ENCODE assay signal across 25 mouse cellular contexts in genomic region chr19:15053582-15054141, GRCm38 (mm10).
DNase-seq lines count a peak whose midpoint lies in the region; ATAC-seq and TF ChIP-seq lines count a peak whose summit lies in the region.
"Had no signal": no experiment of that assay in that cellular context is flagged by ENCODE, and none has a peak within 500 bp of the region (broad histone marks: within the 10 kb centered on the region; RNA-seq: fewer than 3 reads in every experiment).

No protein-coding gene starts in this region.

- WGBS in embryonic facial prominence, embryonic 10.5 days = 61% methylated on average over 3 of the region's 3 CpGs
- WGBS in forebrain, embryonic 14.5 days = 17% methylated on average over 3 of the region's 3 CpGs
- WGBS in heart, embryonic 12.5 days = 60% methylated on average over 3 of the region's 3 CpGs

- ATAC-seq in forebrain, embryonic 14.5 days = peak; percentile 76; the same call in 1 of the 2 replicates
- no peak for ATAC-seq in heart, embryonic 12.5 days (ENCODE audit: insufficient number of reproducible peaks, low FRiP score)
- ATAC-seq: intestine, postnatal 0 days had no signal

- no peak overlapping the region for H3K9ac ChIP-seq in forebrain, embryonic 14.5 days (ENCODE audit: low read length)
- no peak overlapping the region for H3K9ac ChIP-seq in heart, embryonic 12.5 days
- H3K9ac ChIP-seq: hindbrain, embryonic 13.5 days; limb, embryonic 13.5 days; lung, embryonic 15.5 days; stomach, embryonic 15.5 days had no signal

- H3K9me3 ChIP-seq in embryonic facial prominence, embryonic 10.5 days = no peaks in the 10 kb centered on the region
- no peaks in the 10 kb centered on the region for H3K9me3 ChIP-seq in forebrain, embryonic 14.5 days (replicated peaks; ENCODE audit: control insufficient read depth, low read length)
- no peaks in the 10 kb centered on the region for H3K9me3 ChIP-seq in heart, embryonic 12.5 days (replicated peaks)
- H3K9me3 ChIP-seq: heart, embryonic 10.5 days; hindbrain, embryonic 13.5 days; limb, embryonic 13.5 days; lung, embryonic 15.5 days; midbrain, embryonic 10.5 days; neural tube, embryonic 13.5 days; stomach, embryonic 15.5 days had no signal

- H3K27ac ChIP-seq in layer of hippocampus, adult 2 months = peak overlapping the region; percentile 55; the same call in 1 of the 2 replicates
- no peak overlapping the region for H3K27ac ChIP-seq in embryonic facial prominence, embryonic 10.5 days (replicated peaks)
- H3K27ac ChIP-seq in forebrain, embryonic 14.5 days (ENCODE audit: low read depth, low read length) = no peak overlapping the region
- H3K27ac ChIP-seq in heart, embryonic 12.5 days (ENCODE audit: poor library complexity, severe bottlenecking) = no peak overlapping the region
- H3K27ac ChIP-seq: heart, embryonic 10.5 days; left cerebral cortex, adult 2 months; limb, embryonic 13.5 days; lung, embryonic 15.5 days; midbrain, embryonic 10.5 days; stomach, embryonic 15.5 days had no signal

- H3K4me2 ChIP-seq in forebrain, embryonic 14.5 days (ENCODE audit: low read length) = no peak overlapping the region
- H3K4me2 ChIP-seq in heart, embryonic 12.5 days = no peak overlapping the region
- H3K4me2 ChIP-seq: hindbrain, embryonic 13.5 days; liver, embryonic 11.5 days; lung, embryonic 15.5 days; neural tube, embryonic 13.5 days; stomach, embryonic 15.5 days had no signal

- no peak overlapping the region for H3K4me3 ChIP-seq in layer of hippocampus, adult 2 months
- no peak overlapping the region for H3K4me3 ChIP-seq in embryonic facial prominence, embryonic 10.5 days
- no peak overlapping the region for H3K4me3 ChIP-seq in forebrain, embryonic 14.5 days (ENCODE audit: low read depth, low read length)
- no peak overlapping the region for H3K4me3 ChIP-seq in heart, embryonic 12.5 days
- H3K4me3 ChIP-seq: heart, embryonic 10.5 days; hindbrain, embryonic 13.5 days; left cerebral cortex, adult 2 months; limb, embryonic 13.5 days; lung, embryonic 15.5 days; midbrain, embryonic 10.5 days; myocyte; neural tube, embryonic 13.5 days; stomach, embryonic 15.5 days had no signal

- H3K27me3 ChIP-seq in embryonic facial prominence, embryonic 10.5 days (replicated peaks; ENCODE audit: low read depth, poor library complexity, severe bottlenecking) = 0 out of 2 replicates have a peak, but pooled peaks cover 5% of the 10 kb centered on the region
- H3K27me3 ChIP-seq in forebrain, embryonic 14.5 days (replicated peaks; ENCODE audit: control insufficient read depth, insufficient read depth, low read length) = no peaks in the 10 kb centered on the region
- H3K27me3 ChIP-seq in heart, embryonic 12.5 days (replicated peaks) = 0 out of 2 replicates have a peak, but pooled peaks cover 3% of the 10 kb centered on the region
- H3K27me3 ChIP-seq: hindbrain, embryonic 13.5 days; limb, embryonic 13.5 days; lung, embryonic 15.5 days; neural tube, embryonic 13.5 days; stomach, embryonic 15.5 days had no signal

- H3K4me1 ChIP-seq in embryonic facial prominence, embryonic 10.5 days = peaks cover 40% of the 10 kb centered on the region
- H3K4me1 ChIP-seq in forebrain, embryonic 14.5 days (ENCODE audit: control insufficient read depth, insufficient read depth, low read length) = peaks cover 24% of the 10 kb centered on the region
- H3K4me1 ChIP-seq in heart, embryonic 12.5 days (replicated peaks) = peaks cover 5% of the 10 kb centered on the region
- H3K4me1 ChIP-seq: lung, embryonic 15.5 days; stomach, embryonic 15.5 days had no signal

- no peaks in the 10 kb centered on the region for H3K36me3 ChIP-seq in embryonic facial prominence, embryonic 10.5 days (replicated peaks)
- H3K36me3 ChIP-seq in forebrain, embryonic 14.5 days (ENCODE audit: control insufficient read depth, insufficient read depth, low read length) = no peaks in the 10 kb centered on the region
- H3K36me3 ChIP-seq in heart, embryonic 12.5 days = no peaks in the 10 kb centered on the region
- H3K36me3 ChIP-seq: heart, embryonic 10.5 days; hindbrain, embryonic 13.5 days; limb, embryonic 13.5 days; lung, embryonic 15.5 days; midbrain, embryonic 10.5 days; neural tube, embryonic 13.5 days; stomach, embryonic 15.5 days had no signal

- no peak for TF ChIP-seq CTCF in layer of hippocampus, adult 2 months (conservative IDR thresholded peaks at IDR 0.05)

- DNase-seq in layer of hippocampus, adult 2 months (ENCODE audit: low spot score in 2 of 2) = no peak
- no peak for DNase-seq in layer of hippocampus, adult 18-20 months (ENCODE audit: low spot score in 2 of 2)
- DNase-seq in embryonic facial prominence, embryonic 10.5 days (ENCODE audit: low spot score) = peak; percentile 21
- DNase-seq in forebrain, embryonic 14.5 days (ENCODE audit: low spot score) = peak; percentile 65
- DNase-seq in adrenal gland, postnatal 36 days = no peak
- DNase-seq: adrenal gland, adult 8-10 months; B cell, adult 2 months; cerebellum, adult 11-12 months; cerebellum, adult 9-11 months; gastrocnemius, postnatal 14 days; heart, postnatal 36 days; kidney, postnatal 14 days; right cerebral cortex, postnatal 25 days had no signal

Comparison
In these comparisons a context has a peak if more than half of its experiments do, and no peak if none do; other contexts are left out.
1. DNase-seq: peak in embryonic facial prominence, embryonic 10.5 days (single experiment) and forebrain, embryonic 14.5 days (single experiment); none in layer of hippocampus, adult 2 months (0 of 2), layer of hippocampus, adult 18-20 months (0 of 2) and adrenal gland, postnatal 36 days (0 of 2).